In genomic region chr13:29944915-29945570, GRCm38 (mm10) we compare ENCODE assay signal across 22 mouse cellular contexts. TPM values are rescaled to one million over a fixed set of nuclear protein-coding genes. Genes with fewer than 3 reads are reported as not detected.
DNase-seq lines count a peak whose midpoint lies in the region; TF ChIP-seq lines count a peak whose summit lies in the region.
"Had no signal": no experiment of that assay in that cellular context is flagged by ENCODE, and none has a peak within 500 bp of the region (broad histone marks: within the 10 kb centered on the region; RNA-seq: fewer than 3 reads in every experiment).

No protein-coding gene starts in this region.

- H3K27me3 ChIP-seq in kidney, adult 2 months (replicated peaks; ENCODE audit: control insufficient read depth, insufficient read depth, low read length): no peaks in the 10 kb centered on the region
- H3K27me3 ChIP-seq: hindbrain, embryonic 12.5 days; neural tube, embryonic 13.5 days had no signal

- no peak for TF ChIP-seq POLR2A in kidney, adult 2 months (IDR thresholded peaks at IDR 0.05; ENCODE audit: low read depth, low read length)
- no peak for TF ChIP-seq POLR2A in lung, adult 2 months (IDR thresholded peaks at IDR 0.05; ENCODE audit: borderline replicate concordance, extremely low read depth, low read depth, low read length)

- H3K4me3 ChIP-seq in kidney, adult 2 months (ENCODE audit: insufficient read depth, low read depth, low read length): no peak overlapping the region
- no peak overlapping the region for H3K4me3 ChIP-seq in lung, adult 2 months (replicated peaks; ENCODE audit: extremely low read depth, low read depth, low read length)
- H3K4me3 ChIP-seq: forebrain, embryonic 10.5 days; heart, embryonic 10.5 days; hindbrain, embryonic 12.5 days; myocyte; neural tube, embryonic 13.5 days had no signal

- 41% methylated on average over 9 of the region's 9 CpGs for WGBS in kidney, adult 2 months
- 66% methylated on average over 9 of the region's 9 CpGs for WGBS in lung, adult 2 months

- DNase-seq in kidney, adult 2 months: peak; percentile 79
- DNase-seq in kidney, postnatal 4 days: no peak
- peak; percentile 75 for DNase-seq in kidney, adult 9 months
- peak; percentile 62 to 75 for DNase-seq in kidney, postnatal 36 days
- no peak for DNase-seq in B cell, adult 2 months
- no peak for DNase-seq in thymus, postnatal 36 days
- DNase-seq in lung, adult 2 months: no peak
- DNase-seq: adrenal gland, adult 8-10 months; cerebellum, adult 18-20 months; cerebellum, postnatal 36 days; embryo, embryonic 11 days; gastrocnemius, postnatal 10 days; heart, postnatal 10 days; layer of hippocampus, adult 9-11 months; lung, postnatal 4 days; right cerebral cortex, postnatal 25 days; spleen, adult 18-20 months had no signal

- TF ChIP-seq CTCF in kidney, adult 2 months (conservative IDR thresholded peaks at IDR 0.05; ENCODE audit: insufficient read depth, insufficient read length, low read depth, low read length): no peak
- TF ChIP-seq CTCF in lung, adult 2 months (IDR thresholded peaks at IDR 0.05; ENCODE audit: insufficient read depth, low read length): no peak

- H3K27ac ChIP-seq in kidney, adult 2 months (ENCODE audit: insufficient read depth, low read depth, low read length): peak overlapping the region; percentile 76
- H3K27ac ChIP-seq: forebrain, embryonic 10.5 days; heart, embryonic 10.5 days; hindbrain, embryonic 12.5 days; neural tube, embryonic 13.5 days had no signal

- H3K36me3 ChIP-seq in kidney, adult 2 months (ENCODE audit: control insufficient read depth, insufficient read depth, low read length): no peaks in the 10 kb centered on the region
- H3K36me3 ChIP-seq: neural tube, embryonic 13.5 days had no signal

- H3K4me1 ChIP-seq in kidney, adult 2 months (ENCODE audit: control insufficient read depth, insufficient read depth, low read length): peaks cover 14% of the 10 kb centered on the region; the same call in 1 of the 2 replicates
- no peaks in the 10 kb centered on the region for H3K4me1 ChIP-seq in lung, adult 2 months (ENCODE audit: control insufficient read depth, insufficient read depth, low read length)
- H3K4me1 ChIP-seq: neural tube, embryonic 13.5 days had no signal

RNA-seq across cellular contexts. Expression of gene E2f3, which starts 40.8 kb away (rescaled TPM):
- polyA plus RNA-seq in kidney, adult 2 months (2012; rRNA removed): 2.1 and 2.2 TPM in 2 replicates
- 1.5 and 3.2 TPM in 2 replicates for polyA plus RNA-seq in lung, adult 2 months (2012; rRNA removed)

Comparison
In these comparisons a context has a peak if more than half of its experiments do, and no peak if none do; other contexts are left out.
1. DNase-seq: peak in kidney, adult 2 months (single experiment), kidney, adult 9 months (single experiment) and kidney, postnatal 36 days (2 of 2); none in kidney, postnatal 4 days (0 of 2), B cell, adult 2 months (0 of 2), thymus, postnatal 36 days (0 of 2) and lung, adult 2 months (single experiment).